Mouse (Mus musculus) midbrain, embryonic 12.5 days (tissue): ENCODE measurements around the gene Gm21586. TPM values are rescaled to one million over a fixed set of nuclear protein-coding genes. Genes with fewer than 3 reads are reported as not detected.
"Not testable (repeated sequence)": the region's sequence is repeated elsewhere in the genome, so short reads cannot be mapped to it uniquely, and the experiment has no call there.

Source experiments
- ATAC-seq: fragments of 200-750 bp; cut with Nextera tagmentation; 2 replicates; pipeline ENCODE4 v1.8.0; 2017; ENCODE audit warnings: low read depth, moderate TSS enrichment, moderate library complexity; ENCODE audit not compliant: low FRiP score
- H3K27ac ChIP-seq: fragments of 300-500 bp; sonication (generic); replicated peaks from 2 replicates; pipeline ENCODE4 v1.5.1; 2016; ENCODE audit warnings: mild to moderate bottlenecking
- H3K27me3 ChIP-seq: fragments of 300-500 bp; sonication (generic); 2 replicates; pipeline ENCODE4 v1.6.1; 2016; ENCODE audit warnings: mild to moderate bottlenecking
- H3K36me3 ChIP-seq: fragments of 300-500 bp; sonication (generic); 2 replicates; pipeline ENCODE4 v1.6.1; 2016
- H3K4me1 ChIP-seq: fragments of 300-500 bp; sonication (generic); 2 replicates; pipeline ENCODE4 v1.6.1; 2016
- H3K4me2 ChIP-seq: fragments of 300-500 bp; sonication (generic); replicated peaks from 2 replicates; pipeline ENCODE4 v1.6.1; 2016; ENCODE audit warnings: mild to moderate bottlenecking, moderate library complexity
- H3K4me3 ChIP-seq: fragments of 300-500 bp; sonication (generic); 2 replicates; pipeline ENCODE4 v1.5.1; 2016; ENCODE audit warnings: mild to moderate bottlenecking
- H3K9ac ChIP-seq: fragments of 300-500 bp; sonication (generic); replicated peaks from 2 replicates; pipeline ENCODE4 v1.6.1; 2016; ENCODE audit warnings: mild to moderate bottlenecking, moderate library complexity
- H3K9me3 ChIP-seq: fragments of 300-500 bp; sonication (generic); 2 replicates; pipeline ENCODE4 v1.6.1; 2016; ENCODE audit warnings: mild to moderate bottlenecking
- WGBS: fragments of 180-500 bp; shearing (Covaris S2); methylation state at CpG from one replicate; pipeline ENCODE4 v1.1.7; 2016; 5-methylcytosine and 5-hydroxymethylcytosine counted together
- polyA plus RNA-seq: library from polyadenylated mRNA; unstranded; fragments of >200 nt; fragmentation: Nextera tagmentation; extraction: Ambion mirVana; gene quantifications from 2 replicates; pipeline ENCODE4 v1.2.1, GENCODE M21; 2016

Gm21586 gene
- polyA plus RNA-seq, result not detected in 2 replicates

- not testable (repeated sequence) for H3K36me3 ChIP-seq, H3K4me1 ChIP-seq, H3K9me3 ChIP-seq, H3K4me2 ChIP-seq, H3K9ac ChIP-seq, H3K27me3 ChIP-seq, H3K27ac ChIP-seq, H3K4me3 ChIP-seq, ATAC-seq
- WGBS, result no CpG with 5 or more reads among the region's 18 CpGs
Observed at GRCm38 (mm10) chr4:42439078-42439477, at the start of gene Gm21586. Gm21586 (plus strand) TSS chr4:42439378.

- not testable (repeated sequence) for H3K9me3 ChIP-seq, H3K4me2 ChIP-seq, H3K4me3 ChIP-seq, H3K4me1 ChIP-seq, H3K27me3 ChIP-seq, ATAC-seq, H3K27ac ChIP-seq, H3K9ac ChIP-seq, H3K36me3 ChIP-seq
- no CpG with 5 or more reads among the region's 5 CpGs for WGBS
Observed at GRCm38 (mm10) chr4:42466452-42466851, 27.3 kb downstream of the Gm21586 start, which contains the start of gene Gm2163. Gm2163 (plus strand) TSS chr4:42466752.

Other genes starting within 250 kb of the Gm21586 start
- gene Gm10600, start 198.7 kb upstream of the Gm21586 start, polyA plus RNA-seq, result not detected in 2 replicates
- not detected in 2 replicates for gene Ccl21b, start 183.6 kb upstream of the Gm21586 start, polyA plus RNA-seq
- gene Gm21953, start 145.1 kb upstream of the Gm21586 start, polyA plus RNA-seq, result not detected in 2 replicates
- not detected in 2 replicates for gene Fam205a3, start 121.0 kb upstream of the Gm21586 start, polyA plus RNA-seq
- gene Gm2163, start 27.4 kb downstream of the Gm21586 start, polyA plus RNA-seq, result 0.10 TPM in 1 of 2 replicates, not detected in the other
- not detected in 2 replicates for gene Fam205a2, start 88.8 kb downstream of the Gm21586 start, polyA plus RNA-seq
- not detected in 2 replicates for gene Gm10591, start 172.8 kb downstream of the Gm21586 start, polyA plus RNA-seq
- gene Gm2564, start 190.3 kb downstream of the Gm21586 start, polyA plus RNA-seq, result not detected in 2 replicates
- gene Ccl27b, start 215.9 kb downstream of the Gm21586 start, polyA plus RNA-seq, result not detected in 2 replicates
- gene Il11ra2, start 222.5 kb downstream of the Gm21586 start, polyA plus RNA-seq, result not detected in 2 replicates